13 mouse cellular contexts compared by ENCODE assay signal in genomic region chr5:135357556-135357955, GRCm38 (mm10). TPM values are rescaled to one million over a fixed set of nuclear protein-coding genes. Genes with fewer than 3 reads are reported as not detected.
DNase-seq lines count a peak whose midpoint lies in the region; ATAC-seq lines count a peak whose summit lies in the region.
"Had no signal": no experiment of that assay in that cellular context is flagged by ENCODE, and none has a peak within 500 bp of the region (broad histone marks: within the 10 kb centered on the region; RNA-seq: fewer than 3 reads in every experiment).

No protein-coding gene starts in this region.

- intact Hi-C loops in heart, postnatal 25 days (cut with DNase I), result no loop called here

- no peaks in the 10 kb centered on the region for H3K4me1 ChIP-seq in midbrain, embryonic 12.5 days
- H3K4me1 ChIP-seq in midbrain, embryonic 13.5 days (replicated peaks), result no peaks in the 10 kb centered on the region
- H3K4me1 ChIP-seq in stomach, embryonic 15.5 days, result no peaks in the 10 kb centered on the region
- H3K4me1 ChIP-seq: liver, embryonic 12.5 days had no signal

- H3K27me3 ChIP-seq in midbrain, embryonic 12.5 days, result peaks cover 10% of the 10 kb centered on the region
- H3K27me3 ChIP-seq in midbrain, embryonic 13.5 days, result peaks cover 10% of the 10 kb centered on the region
- H3K27me3 ChIP-seq in stomach, embryonic 15.5 days (replicated peaks), result no peaks in the 10 kb centered on the region

- peaks cover 3% of the 10 kb centered on the region for H3K9me3 ChIP-seq in midbrain, embryonic 12.5 days
- H3K9me3 ChIP-seq in midbrain, embryonic 13.5 days, result peaks cover 3% of the 10 kb centered on the region; the same call in 1 of the 2 replicates
- H3K9me3 ChIP-seq in stomach, embryonic 15.5 days, result no peaks in the 10 kb centered on the region

- no peak overlapping the region for H3K9ac ChIP-seq in midbrain, embryonic 12.5 days (replicated peaks)
- H3K9ac ChIP-seq in midbrain, embryonic 13.5 days (replicated peaks), result no peak overlapping the region
- H3K9ac ChIP-seq in stomach, embryonic 15.5 days, result no peak overlapping the region
- H3K9ac ChIP-seq: liver, embryonic 12.5 days had no signal

- 0 out of 2 replicates have a peak, but pooled peaks have one; percentile 62 for ATAC-seq in midbrain, embryonic 12.5 days (ENCODE audit: low FRiP score, low read depth)
- ATAC-seq in midbrain, embryonic 13.5 days, result no peak
- ATAC-seq in stomach, embryonic 15.5 days (ENCODE audit: insufficient read depth, low FRiP score, low read depth), result peak; percentile 68; the same call in 1 of the 2 replicates
- ATAC-seq: activated CD4-positive, CD25-positive, alpha-beta regulatory T cell, adult 4 months; intestine, embryonic 16.5 days; liver, embryonic 12.5 days had no signal

- peak; percentile 42 to 57 for DNase-seq in cerebellum, postnatal 4 days (ENCODE audit: low spot score in 2 of 2)
- no peak for DNase-seq in cerebellum, adult 11 months
- peak; percentile 33 for DNase-seq in heart, postnatal 25 days (ENCODE audit: low spot score)
- no peak for DNase-seq in frontal cortex, postnatal 10 days (ENCODE audit: low spot score in 2 of 2)
- DNase-seq in Muller cell, postnatal 12 days (ENCODE audit: inconsistent ontology term), result no peak
- DNase-seq: cerebellum, adult 9-10 months had no signal

- no peak overlapping the region for H3K4me3 ChIP-seq in midbrain, embryonic 12.5 days
- H3K4me3 ChIP-seq in midbrain, embryonic 13.5 days (replicated peaks), result no peak overlapping the region
- H3K4me3 ChIP-seq in stomach, embryonic 15.5 days (replicated peaks), result no peak overlapping the region
- H3K4me3 ChIP-seq: liver, embryonic 12.5 days had no signal

- 86% methylated on average over 2 of the region's 2 CpGs for WGBS in midbrain, embryonic 12.5 days
- 85% methylated on average over 2 of the region's 2 CpGs for WGBS in midbrain, embryonic 13.5 days
- WGBS in stomach, embryonic 15.5 days, result 83% methylated on average over 2 of the region's 2 CpGs

- no peak overlapping the region for H3K27ac ChIP-seq in midbrain, embryonic 12.5 days (replicated peaks)
- H3K27ac ChIP-seq in midbrain, embryonic 13.5 days, result no peak overlapping the region
- H3K27ac ChIP-seq in stomach, embryonic 15.5 days, result no peak overlapping the region
- H3K27ac ChIP-seq: liver, embryonic 12.5 days had no signal

- no peak overlapping the region for H3K4me2 ChIP-seq in midbrain, embryonic 12.5 days (replicated peaks)
- no peak overlapping the region for H3K4me2 ChIP-seq in midbrain, embryonic 13.5 days (replicated peaks)
- H3K4me2 ChIP-seq in stomach, embryonic 15.5 days, result no peak overlapping the region
- H3K4me2 ChIP-seq: liver, embryonic 12.5 days had no signal

- no peaks in the 10 kb centered on the region for H3K36me3 ChIP-seq in midbrain, embryonic 12.5 days
- no peaks in the 10 kb centered on the region for H3K36me3 ChIP-seq in midbrain, embryonic 13.5 days
- no peaks in the 10 kb centered on the region for H3K36me3 ChIP-seq in stomach, embryonic 15.5 days
- H3K36me3 ChIP-seq: liver, embryonic 12.5 days had no signal

RNA-seq across cellular contexts. Expression of gene Trim50, which starts 4.5 kb away (rescaled TPM):
- polyA plus RNA-seq in midbrain, embryonic 12.5 days (2016; fragmentation: Nextera tagmentation; extraction: Ambion mirVana), result not detected in 2 replicates
- polyA plus RNA-seq in midbrain, embryonic 13.5 days (2015; fragmentation: Nextera tagmentation; extraction: Ambion mirVana), result 0.11 TPM in 1 of 2 replicates, not detected in the other
- total RNA-seq in heart, postnatal 25 days (2021), result not detected
- 0.37 and 0.83 TPM in 2 replicates for polyA plus RNA-seq in stomach, embryonic 15.5 days (2015; fragmentation: Nextera tagmentation; extraction: Ambion mirVana)
- polyA plus RNA-seq: C2C12; liver, embryonic 12.5 days had no signal

RNA-seq across cellular contexts. Expression of gene Fkbp6, which starts 7.7 kb away (rescaled TPM):
- polyA plus RNA-seq in midbrain, embryonic 12.5 days (2016; fragmentation: Nextera tagmentation; extraction: Ambion mirVana), result not detected in 2 replicates
- 0.28 TPM in 1 of 2 replicates, not detected in the other for polyA plus RNA-seq in midbrain, embryonic 13.5 days (2015; fragmentation: Nextera tagmentation; extraction: Ambion mirVana)
- 1 to 10 TPM in 1 of 2 experiments, under 1 TPM in 1; 0.31 to 1.1 TPM for total RNA-seq in heart, postnatal 25 days (2021)
- polyA plus RNA-seq in stomach, embryonic 15.5 days (2015; fragmentation: Nextera tagmentation; extraction: Ambion mirVana), result 0.41 and 0.83 TPM in 2 replicates
- polyA plus RNA-seq: activated CD4-positive, CD25-positive, alpha-beta regulatory T cell, adult 4 months; C2C12 had no signal

RNA-seq across cellular contexts. Expression of gene Nsun5, which starts 12.2 kb away (rescaled TPM):
- polyA plus RNA-seq in midbrain, embryonic 12.5 days (2016; fragmentation: Nextera tagmentation; extraction: Ambion mirVana), result 35.3 and 36.9 TPM in 2 replicates
- polyA plus RNA-seq in midbrain, embryonic 13.5 days (2015; fragmentation: Nextera tagmentation; extraction: Ambion mirVana), result 30.8 and 33.9 TPM in 2 replicates
- total RNA-seq in heart, postnatal 25 days (2021), result 10 to 100 TPM; 15.5 to 17.5 TPM
- 29.0 and 32.0 TPM in 2 replicates for polyA plus RNA-seq in stomach, embryonic 15.5 days (2015; fragmentation: Nextera tagmentation; extraction: Ambion mirVana)

RNA-seq across cellular contexts. Expression of gene Pom121, which starts 36.8 kb away (rescaled TPM):
- 20.9 and 24.9 TPM in 2 replicates for polyA plus RNA-seq in midbrain, embryonic 12.5 days (2016; fragmentation: Nextera tagmentation; extraction: Ambion mirVana)
- polyA plus RNA-seq in midbrain, embryonic 13.5 days (2015; fragmentation: Nextera tagmentation; extraction: Ambion mirVana), result 13.8 and 15.2 TPM in 2 replicates
- total RNA-seq in heart, postnatal 25 days (2021), result 10 to 100 TPM; 11.1 to 13.6 TPM
- polyA plus RNA-seq in stomach, embryonic 15.5 days (2015; fragmentation: Nextera tagmentation; extraction: Ambion mirVana), result 11.2 and 11.4 TPM in 2 replicates

Comparison
In these comparisons a context has a peak if more than half of its experiments do, and no peak if none do; other contexts are left out.
1. DNase-seq: peak in cerebellum, postnatal 4 days (2 of 2) and heart, postnatal 25 days (single experiment); none in cerebellum, adult 11 months (single experiment), frontal cortex, postnatal 10 days (0 of 2) and Muller cell, postnatal 12 days (single experiment).